Mouse (Mus musculus) embryonic fibroblast, embryonic 13.5 days (primary cell): ENCODE results near the gene Anxa4. TPM values are rescaled to one million over a fixed set of nuclear protein-coding genes. Genes with fewer than 3 reads are reported as not detected.
A peak's percentile ranks its signal among the peaks of the same experiment; 100 is the strongest.

Experiments
- H3K27ac ChIP-seq: 2 replicates; pipeline ENCODE4 v1.5.1; 2012; ENCODE audit warnings: low read length, control low read depth, inconsistent platforms; ENCODE audit not compliant: insufficient read depth
- H3K4me1 ChIP-seq: 2 replicates; pipeline ENCODE4 v1.6.1; 2011; ENCODE audit warnings: low read length; ENCODE audit not compliant: control insufficient read depth, insufficient read depth
- H3K4me3 ChIP-seq: 2 replicates; pipeline ENCODE4 v1.5.1; 2011; ENCODE audit warnings: mild to moderate bottlenecking, control low read depth, low read length; ENCODE audit not compliant: insufficient read depth
- CTCF ChIP-seq: IDR thresholded peaks from 2 replicates; pipeline ENCODE4 v1.5.1; 2011; ENCODE audit warnings: mild to moderate bottlenecking, control low read depth, low read length, moderate library complexity, borderline replicate concordance; ENCODE audit not compliant: insufficient read depth
- POLR2A ChIP-seq: IDR thresholded peaks from 2 replicates; pipeline ENCODE4 v1.6.1; 2011; ENCODE audit warnings: low read depth, mild to moderate bottlenecking, control low read depth, low read length, moderate library complexity
- polyA plus RNA-seq: library from polyadenylated mRNA; stranded (reverse); fragments of >200 nt; gene quantifications from 2 replicates; pipeline ENCODE4 v1.2.4, GENCODE M21; 2011; ENCODE audit warnings: low read depth; ENCODE audit not compliant: missing spikeins, insufficient read length

Gene Anxa4
- polyA plus RNA-seq, 1 experiment: 105 TPM

GRCm38 (mm10) chr6:86778910-86779594, 14.3 kb downstream of the Anxa4 start:
- no peak overlapping the region for H3K27ac ChIP-seq
- no peaks in the 10 kb centered on the region for H3K4me1 ChIP-seq
- H3K4me3 ChIP-seq: no peak overlapping the region
- TF ChIP-seq POLR2A (no peak), CTCF (no peak)

GRCm38 (mm10) chr6:86777181-86777580, 16.2 kb downstream of the Anxa4 start:
- Histone ChIP-seq H3K4me3 (no peak overlapping the region), H3K4me1 (peaks cover 8% of the 10 kb centered on the region), H3K27ac (no peak overlapping the region)
- TF ChIP-seq POLR2A: no peak
- no peak for TF ChIP-seq CTCF

GRCm38 (mm10) chr6:86776706-86777071, 16.7 kb downstream of the Anxa4 start:
- Histone ChIP-seq H3K27ac (no peak overlapping the region), H3K4me3 (no peak overlapping the region), H3K4me1 (peaks cover 11% of the 10 kb centered on the region)
- no peak for TF ChIP-seq CTCF
- no peak for TF ChIP-seq POLR2A

GRCm38 (mm10) chr6:86776001-86776705, 17.2 kb downstream of the Anxa4 start:
- Histone ChIP-seq H3K27ac (no peak overlapping the region), H3K4me1 (peaks cover 11% of the 10 kb centered on the region), H3K4me3 (no peak overlapping the region)
- no peak for TF ChIP-seq POLR2A
- no peak for TF ChIP-seq CTCF

GRCm38 (mm10) chr6:86774937-86775336, 18.4 kb downstream of the Anxa4 start:
- Histone ChIP-seq H3K4me3 (no peak overlapping the region), H3K4me1 (peaks cover 11% of the 10 kb centered on the region), H3K27ac (no peak overlapping the region)
- no peak for TF ChIP-seq CTCF
- no peak for TF ChIP-seq POLR2A

- no peak overlapping the region for H3K4me3 ChIP-seq
- H3K27ac ChIP-seq: no peak overlapping the region
- TF ChIP-seq CTCF: no peak
- no peak for TF ChIP-seq POLR2A
- H3K4me1 ChIP-seq: peaks cover 14% of the 10 kb centered on the region
These were observed 19.6 kb downstream of the Anxa4 start for GRCm38 (mm10) chr6:86773830-86774229.

GRCm38 (mm10) chr6:86772631-86773030, 20.8 kb downstream of the Anxa4 start:
- no peak for TF ChIP-seq CTCF
- H3K4me3 ChIP-seq: no peak overlapping the region
- H3K27ac ChIP-seq: peak overlapping the region; percentile 90
- H3K4me1 ChIP-seq: peaks cover 14% of the 10 kb centered on the region

GRCm38 (mm10) chr6:86768938-86769337, 24.4 kb downstream of the Anxa4 start:
- Histone ChIP-seq H3K4me1 (peaks cover 14% of the 10 kb centered on the region), H3K27ac (peak overlapping the region; percentile 54), H3K4me3 (no peak overlapping the region)
- TF ChIP-seq POLR2A (no peak), CTCF (no peak)

- TF ChIP-seq CTCF (no peak), POLR2A (no peak)
- no peak overlapping the region for H3K4me3 ChIP-seq
- H3K27ac ChIP-seq: peak overlapping the region; percentile 54
- H3K4me1 ChIP-seq: peaks cover 13% of the 10 kb centered on the region
These were observed 25.1 kb downstream of the Anxa4 start for GRCm38 (mm10) chr6:86768186-86768776.

GRCm38 (mm10) chr6:86767465-86767864, 25.9 kb downstream of the Anxa4 start:
- no peak for TF ChIP-seq CTCF
- peaks cover 8% of the 10 kb centered on the region for H3K4me1 ChIP-seq
- no peak overlapping the region for H3K4me3 ChIP-seq
- H3K27ac ChIP-seq: no peak overlapping the region
